Mouse (Mus musculus): ENCODE results near the gene Tob1.

DNA sequence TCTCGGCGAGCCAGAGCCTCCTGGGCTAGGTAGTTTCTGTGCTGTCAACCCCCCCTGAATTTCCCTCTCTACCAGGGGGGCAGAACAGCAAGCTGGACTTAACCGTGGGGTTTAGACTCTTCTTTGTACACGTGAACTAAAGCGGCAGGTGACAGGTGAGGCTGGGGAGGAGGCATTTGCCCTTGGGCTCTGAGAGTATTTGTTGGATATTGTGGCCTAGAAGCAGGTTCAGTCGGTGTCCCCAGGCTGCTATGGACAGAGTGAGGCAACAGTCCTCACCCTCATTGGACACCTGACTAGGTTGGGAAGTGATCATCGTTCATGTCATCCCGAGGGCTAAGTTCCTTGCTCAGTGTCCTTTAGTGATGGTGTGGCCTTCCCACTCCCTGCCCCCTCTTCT is 23.6 kb downstream of the Tob1 start:
- TF ChIP-seq CTCF (IDR thresholded peaks at IDR 0.05; ENCODE audit: borderline replicate concordance, insufficient read depth, low read length) (no peak), POLR2A (IDR thresholded peaks at IDR 0.05; ENCODE audit: low read depth, low read length) (no peak)

Data from embryonic fibroblast, embryonic 13.5 days (primary cell).